Mouse (Mus musculus) CH12.LX (cell line): Measurements from ENCODE around the gene Tubg1.
A peak's percentile ranks its signal among the peaks of the same experiment; 100 is the strongest.

Source experiments
- ELF1 ChIP-seq: IDR thresholded peaks from 2 replicates; pipeline ENCODE4 v1.6.1; 2014; ENCODE audit warnings: low read depth, mild to moderate bottlenecking, inconsistent platforms, low read length, improper control_type of control experiment
- EP300 ChIP-seq: IDR thresholded peaks from 2 replicates; pipeline ENCODE4 v1.6.1; 2011; ENCODE audit warnings: low read length, improper control_type of control experiment
- MXI1 ChIP-seq: IDR thresholded peaks from 2 replicates; pipeline ENCODE4 v1.6.1; 2011; ENCODE audit warnings: mild to moderate bottlenecking, low read depth, low read length, improper control_type of control experiment
- MYC ChIP-seq: IDR thresholded peaks from 2 replicates; pipeline ENCODE4 v1.6.1; 2011; ENCODE audit warnings: low read depth, mild to moderate bottlenecking, improper control_type of control experiment, low read length
- POLR2A ChIP-seq: IDR thresholded peaks from 2 replicates; pipeline ENCODE4 v1.6.1; 2011; ENCODE audit warnings: low read depth, mild to moderate bottlenecking, improper control_type of control experiment, low read length
- TBP ChIP-seq: conservative IDR thresholded peaks from 2 replicates; pipeline ENCODE4 v1.6.1; 2011; ENCODE audit warnings: low read depth, low read length, improper control_type of control experiment
- USF1 ChIP-seq: IDR thresholded peaks from 2 replicates; pipeline ENCODE4 v1.6.1; 2014; ENCODE audit warnings: low read depth, mild to moderate bottlenecking, inconsistent platforms, low read length, improper control_type of control experiment
- ZNF384 ChIP-seq: IDR thresholded peaks from 2 replicates; pipeline ENCODE4 v1.6.1; 2012; ENCODE audit warnings: low read depth, low read length, improper control_type of control experiment, inconsistent platforms

DNA sequence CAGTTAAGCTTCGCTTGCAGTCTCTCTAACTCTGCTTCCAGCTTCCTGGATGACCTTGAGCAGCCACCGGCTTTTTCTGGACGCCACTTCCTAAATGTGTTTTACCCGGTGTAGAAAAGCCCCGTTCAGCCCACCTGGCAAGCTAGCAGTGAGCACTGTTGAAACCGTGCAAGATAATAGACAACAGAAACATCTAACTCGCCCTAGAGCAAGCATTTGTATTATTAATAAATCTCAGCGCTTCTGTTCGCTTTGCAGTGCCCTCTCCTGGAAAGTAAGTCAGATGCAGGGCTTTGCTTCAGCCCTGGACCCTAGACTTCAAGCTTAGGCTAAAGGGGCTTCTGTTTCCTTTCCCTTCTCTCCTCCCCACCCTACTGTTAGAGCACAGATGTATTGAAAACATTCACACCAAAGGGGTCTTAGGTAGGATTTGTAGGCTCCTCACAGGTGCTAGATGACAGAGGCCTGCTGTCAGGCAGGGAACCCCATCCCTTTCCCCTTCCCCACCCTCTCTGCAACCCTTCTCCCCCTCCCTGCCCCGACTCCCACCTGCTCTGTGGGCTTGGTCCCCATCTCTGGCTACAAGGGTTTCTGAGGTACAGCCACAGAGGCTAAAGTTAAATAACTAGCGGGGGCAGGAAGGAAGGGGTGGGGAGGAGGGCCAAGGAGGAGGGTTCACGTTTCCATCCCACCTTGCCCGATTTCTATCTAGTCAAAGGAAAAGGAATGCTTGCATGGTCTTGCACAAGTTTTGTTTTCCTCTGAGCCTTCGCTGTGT lies 55.3 kb downstream of the Tubg1 start, which contains the start of gene Ccr10:
- TF ChIP-seq ZNF384 (peak; percentile 6; the same call in 1 of the 2 replicates), USF1 (no peak), MYC (no peak), EP300 (0 out of 2 replicates have a peak, but pooled peaks have one; percentile 18), POLR2A (no peak), TBP (no peak), ELF1 (peak; percentile 51), MXI1 (peak; percentile 41; the same call in 1 of the 2 replicates)
